Mouse (Mus musculus) G1E (cell line): Measurements from ENCODE around the gene Dmrtb1. TPM values are rescaled to one million over a fixed set of nuclear protein-coding genes. Genes with fewer than 3 reads are reported as not detected.

ENCODE experiments used
- ATAC-seq: 2 replicates; pipeline ENCODE4 v1.8.0; 2016; ENCODE audit warnings: mild to moderate bottlenecking; ENCODE audit not compliant: insufficient number of reproducible peaks, poor library complexity, low FRiP score, severe bottlenecking; ENCODE audit errors: extremely low read depth
- DNase-seq: peaks from one replicate; pipeline ENCODE4 v3.0.0; 2012; ENCODE audit warnings: low spot score
- H3K27me3 ChIP-seq: 2 replicates; pipeline ENCODE4 v1.6.1; 2012; ENCODE audit warnings: mild to moderate bottlenecking, low read length, inconsistent platforms; ENCODE audit not compliant: insufficient read depth
- H3K36me3 ChIP-seq: replicated peaks from 2 replicates; pipeline ENCODE3; 2012; ENCODE audit warnings: mild to moderate bottlenecking, inconsistent platforms
- H3K4me1 ChIP-seq: 2 replicates; pipeline ENCODE4 v1.6.1; 2012; ENCODE audit warnings: low read depth, low read length, inconsistent platforms, mixed read lengths; ENCODE audit not compliant: insufficient read depth
- H3K4me3 ChIP-seq: 2 replicates; pipeline ENCODE4 v1.5.1; 2012; ENCODE audit warnings: low read depth, mild to moderate bottlenecking, inconsistent platforms, low read length, moderate library complexity, mixed read lengths
- H3K9me3 ChIP-seq: replicated peaks from 2 replicates; pipeline ENCODE4 v1.6.1; 2012; ENCODE audit warnings: inconsistent platforms
- CTCF ChIP-seq: IDR thresholded peaks from 2 replicates; pipeline ENCODE4 v1.5.1; 2012; ENCODE audit warnings: low read depth, low read length, inconsistent platforms, mixed read lengths
- GATA1 ChIP-seq: IDR thresholded peaks from 2 replicates; pipeline ENCODE4 v1.6.1; 2012; ENCODE audit warnings: borderline replicate concordance, low read length, inconsistent platforms, mixed read lengths
- GATA2 ChIP-seq: IDR thresholded peaks from 2 replicates; pipeline ENCODE4 v1.6.1; 2012; ENCODE audit warnings: low read depth, low read length, inconsistent platforms, borderline replicate concordance
- POLR2AphosphoS5 ChIP-seq: IDR thresholded peaks from 2 replicates; pipeline ENCODE4 v1.6.1; 2012; ENCODE audit warnings: low read depth, low read length, inconsistent platforms; ENCODE audit not compliant: insufficient replicate concordance
- TAL1 ChIP-seq: conservative IDR thresholded peaks from 2 replicates; pipeline ENCODE4 v1.6.1; 2012; ENCODE audit warnings: low read depth, low read length, inconsistent platforms, mixed read lengths
- polyA plus RNA-seq: library from polyadenylated mRNA; stranded (reverse); fragments of >175 nt; gene quantifications from 2 replicates; pipeline ENCODE4 v1.2.3, GENCODE M21; 2012
- total RNA-seq, 2 experiments: library from RNA; stranded (forward) in 1 of 2; stranded (reverse) in 1 of 2; fragments of 200-1000 nt in 1 of 2; fragments of >200 nt in 1 of 2; fragmentation: Nextera tagmentation in 1 of 2; gene quantifications; 2 replicates each; pipeline ENCODE4 v1.2.3; 2014 to 2017

Dmrtb1 gene
- total and polyA plus RNA-seq, 3 experiments, result not detected

DNA sequence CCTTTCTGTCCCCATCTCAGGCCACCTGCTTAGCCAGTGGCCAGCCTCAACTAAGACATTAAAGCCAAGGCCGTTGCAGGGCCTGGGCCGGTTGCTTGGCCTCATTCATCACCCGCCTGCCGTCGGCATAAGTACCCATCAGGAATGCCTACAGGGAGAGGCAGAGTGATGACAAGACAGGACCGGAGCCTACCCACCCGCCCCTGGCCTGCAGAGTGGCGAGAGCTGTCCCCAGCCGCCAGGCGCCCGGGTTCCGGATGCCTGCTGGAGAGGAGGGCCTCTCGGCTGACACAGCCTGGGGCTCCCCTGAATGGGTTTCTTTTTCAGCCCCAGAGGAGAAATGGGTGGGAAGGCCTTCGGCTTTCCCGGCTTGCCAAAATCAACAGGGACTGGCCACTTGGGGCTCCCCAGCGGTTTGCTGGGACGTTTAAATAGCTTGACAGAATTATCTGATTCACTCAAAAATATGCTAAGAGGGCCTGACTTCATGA lies 55.1 kb downstream of the Dmrtb1 start:
- no peak overlapping the region for H3K4me3 ChIP-seq
- no peaks in the 10 kb centered on the region for H3K4me1 ChIP-seq
- DNase-seq (no peak), ATAC-seq (no peak)
- H3K27me3 ChIP-seq, result peaks cover 28% of the 10 kb centered on the region; the same call in 1 of the 2 replicates
- TF ChIP-seq CTCF (no peak), TAL1 (no peak), POLR2AphosphoS5 (no peak), GATA1 (no peak), GATA2 (no peak)
- H3K36me3 ChIP-seq, result no peaks in the 10 kb centered on the region
- H3K9me3 ChIP-seq, result no peaks in the 10 kb centered on the region

DNA sequence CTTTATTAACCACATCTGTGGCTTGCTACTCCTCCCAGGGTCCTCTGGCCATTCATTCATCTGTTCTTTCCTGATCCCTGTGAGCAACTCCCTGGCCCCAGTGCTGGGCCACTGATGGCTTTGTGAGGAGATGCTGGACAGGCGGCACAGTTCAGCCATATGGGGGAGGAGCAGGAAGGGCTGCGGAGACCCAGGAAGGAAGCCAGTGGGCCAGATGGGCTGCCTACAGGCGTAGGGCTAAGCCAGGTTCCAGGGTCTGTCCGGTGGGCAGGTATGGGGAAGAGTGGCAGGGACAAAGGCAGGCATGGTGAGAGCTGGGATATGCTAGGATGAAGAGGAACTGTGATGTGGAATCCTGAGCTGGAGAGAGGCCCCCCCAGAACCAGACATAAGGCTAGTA lies 55.8 kb downstream of the Dmrtb1 start:
- no peak for ATAC-seq
- no peak for TF ChIP-seq POLR2AphosphoS5
- no peak for TF ChIP-seq CTCF
- no peak for TF ChIP-seq TAL1
- no peak for TF ChIP-seq GATA1
- no peak for TF ChIP-seq GATA2
- H3K4me3 ChIP-seq, result no peak overlapping the region
- H3K27me3 ChIP-seq, result peaks cover 33% of the 10 kb centered on the region; the same call in 1 of the 2 replicates
- DNase-seq, result no peak
- no peaks in the 10 kb centered on the region for H3K9me3 ChIP-seq
- H3K36me3 ChIP-seq, result no peaks in the 10 kb centered on the region
- no peaks in the 10 kb centered on the region for H3K4me1 ChIP-seq

Other genes starting within 250 kb of the Dmrtb1 start
- gene Glis1, start 249.6 kb downstream of the Dmrtb1 start, total RNA-seq (2014; fragmentation: Nextera tagmentation), result 0.38 TPM in 1 of 2 replicates, not detected in the other
- gene Glis1, start 249.6 kb downstream of the Dmrtb1 start, total RNA-seq (2017), result 0.16 TPM in 1 of 2 replicates, not detected in the other
- gene Glis1, start 249.6 kb downstream of the Dmrtb1 start, polyA plus RNA-seq, result 0.20 and 0.23 TPM in 2 replicates
- gene Lrp8, start 118.0 kb upstream of the Dmrtb1 start, total RNA-seq (2014; fragmentation: Nextera tagmentation), result 5.0 and 9.4 TPM in 2 replicates
- gene Lrp8, start 118.0 kb upstream of the Dmrtb1 start, total RNA-seq (2017), result 13.0 and 13.5 TPM in 2 replicates
- 12.1 and 12.5 TPM in 2 replicates for gene Lrp8, start 118.0 kb upstream of the Dmrtb1 start, polyA plus RNA-seq
- 149 and 177 TPM in 2 replicates for gene Magoh, start 195.5 kb upstream of the Dmrtb1 start, total RNA-seq (2014; fragmentation: Nextera tagmentation)
- gene Magoh, start 195.5 kb upstream of the Dmrtb1 start, total RNA-seq (2017), result 338 and 372 TPM in 2 replicates
- gene Magoh, start 195.5 kb upstream of the Dmrtb1 start, polyA plus RNA-seq, result 5.7 and 6.4 TPM in 2 replicates
- gene 0610037L13Rik, start 205.6 kb upstream of the Dmrtb1 start, total RNA-seq (2014; fragmentation: Nextera tagmentation), result 50.5 and 58.7 TPM in 2 replicates
- 35.0 and 48.3 TPM in 2 replicates for gene 0610037L13Rik, start 205.6 kb upstream of the Dmrtb1 start, total RNA-seq (2017)
- gene 0610037L13Rik, start 205.6 kb upstream of the Dmrtb1 start, polyA plus RNA-seq, result 2.4 and 2.7 TPM in 2 replicates
- 33.5 and 35.8 TPM in 2 replicates for gene Cpt2, start 239.4 kb upstream of the Dmrtb1 start, total RNA-seq (2014; fragmentation: Nextera tagmentation)
- 23.2 and 31.8 TPM in 2 replicates for gene Cpt2, start 239.4 kb upstream of the Dmrtb1 start, total RNA-seq (2017)
- gene Cpt2, start 239.4 kb upstream of the Dmrtb1 start, polyA plus RNA-seq, result 75.4 and 97.0 TPM in 2 replicates